Mouse (Mus musculus) forebrain, embryonic 15.5 days (tissue): ENCODE measurements around the gene Asb12. TPM values are rescaled to one million over a fixed set of nuclear protein-coding genes. Genes with fewer than 3 reads are reported as not detected.
"Not testable (repeated sequence)": the region's sequence is repeated elsewhere in the genome, so short reads cannot be mapped to it uniquely, and the experiment has no call there.

Experiments
- ATAC-seq: fragments of 200-750 bp; cut with Nextera tagmentation; replicated peaks from 2 replicates; pipeline ENCODE4 v1.8.0; 2017; ENCODE audit warnings: mild to moderate bottlenecking, moderate TSS enrichment, moderate library complexity
- H3K27ac ChIP-seq: fragments of 300-500 bp; sonication (generic); replicated peaks from 2 replicates; pipeline ENCODE4 v1.5.1; 2015; ENCODE audit warnings: mild to moderate bottlenecking, inconsistent platforms
- H3K27me3 ChIP-seq: fragments of 300-500 bp; sonication (generic); 2 replicates; pipeline ENCODE4 v1.6.1; 2015; ENCODE audit warnings: inconsistent platforms
- H3K36me3 ChIP-seq: fragments of 300-500 bp; sonication (generic); 2 replicates; pipeline ENCODE4 v1.6.1; 2015; ENCODE audit warnings: mild to moderate bottlenecking, inconsistent platforms
- H3K4me1 ChIP-seq: fragments of 300-500 bp; sonication (generic); 2 replicates; pipeline ENCODE4 v1.6.1; 2015; ENCODE audit warnings: inconsistent platforms
- H3K4me2 ChIP-seq: fragments of 300-500 bp; sonication (generic); replicated peaks from 2 replicates; pipeline ENCODE4 v1.6.1; 2015; ENCODE audit warnings: mild to moderate bottlenecking, inconsistent platforms
- H3K4me3 ChIP-seq: fragments of 300-500 bp; sonication (generic); 2 replicates; pipeline ENCODE4 v1.5.1; 2015; ENCODE audit warnings: mild to moderate bottlenecking, inconsistent platforms
- H3K9ac ChIP-seq: fragments of 300-500 bp; sonication (generic); replicated peaks from 2 replicates; pipeline ENCODE4 v1.6.1; 2015; ENCODE audit warnings: mild to moderate bottlenecking, inconsistent platforms
- H3K9me3 ChIP-seq: fragments of 300-500 bp; sonication (generic); 2 replicates; pipeline ENCODE4 v1.6.1; 2016; ENCODE audit warnings: inconsistent platforms
- WGBS: fragments of 180-500 bp; shearing (Covaris S2); methylation state at CpG from one replicate; pipeline ENCODE4 v1.1.7; 2015; ENCODE audit warnings: mixed read lengths; 5-methylcytosine and 5-hydroxymethylcytosine counted together
- polyA plus RNA-seq: library from polyadenylated mRNA; unstranded; fragments of >200 nt; fragmentation: Nextera tagmentation; extraction: Ambion mirVana; gene quantifications from 2 replicates; pipeline ENCODE4 v1.2.1, GENCODE M21; 2015

Asb12 gene
- polyA plus RNA-seq, result 0.19 and 0.31 TPM in 2 replicates

DNA sequence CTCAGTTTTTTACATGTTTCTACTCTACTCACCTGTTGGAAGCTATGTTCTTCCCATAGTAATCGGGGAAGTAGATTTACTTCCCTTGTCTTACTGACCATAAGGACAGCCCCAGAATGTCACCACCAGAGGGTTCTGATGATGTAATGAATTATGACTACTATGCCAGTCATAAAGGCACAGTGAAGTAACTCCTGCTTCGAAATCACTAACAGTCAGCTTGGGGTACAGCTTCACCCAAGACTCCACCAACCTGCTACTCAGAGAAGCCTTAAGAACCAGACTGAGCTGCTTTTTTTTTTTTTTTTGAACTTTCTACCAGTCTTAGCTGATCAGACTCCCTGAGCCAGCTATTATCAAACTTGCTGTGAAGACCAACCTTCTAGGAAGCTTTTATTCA is at the start of gene Asb12, which contains the start of gene Pfn5:
Gene Asb12 (minus strand): TSS at position 101 of the 400 bp plus-strand sequence.
Gene Pfn5 (plus strand): TSS at position 218 of the 400 bp plus-strand sequence.
- WGBS, result 80% methylated on average over 2 of the region's 2 CpGs
- Histone ChIP-seq H3K9ac (no peak within 1 kb of the TSS), H3K27ac (no peak within 1 kb of the TSS), H3K4me3 (no peak within 1 kb of the TSS), H3K36me3 (no peaks in the 10 kb centered on the region), H3K4me2 (no peak within 1 kb of the TSS), H3K4me1 (no peaks in the 10 kb centered on the region), H3K9me3 (no peaks in the 10 kb centered on the region), H3K27me3 (no peaks in the 10 kb centered on the region)
- no peak for ATAC-seq

DNA sequence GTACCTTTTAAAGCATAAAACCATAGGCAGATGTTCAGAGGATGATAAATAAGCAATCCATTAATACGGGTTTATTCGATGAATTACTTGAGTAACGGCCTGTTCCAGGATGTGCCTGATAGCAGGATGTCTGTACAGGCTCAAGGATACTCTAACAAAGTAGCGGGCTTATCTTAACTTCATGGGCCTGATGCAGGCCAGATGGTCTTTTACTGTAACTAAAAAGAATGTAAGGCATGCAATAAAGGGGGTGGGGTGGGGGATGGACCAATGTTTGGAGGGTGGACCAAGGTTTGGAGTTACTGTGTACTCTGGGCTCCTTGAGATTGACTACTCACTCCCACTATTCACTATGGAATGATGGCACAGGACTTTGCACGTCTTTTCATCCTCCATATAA is 42.8 kb upstream of the Asb12 start:
- Histone ChIP-seq H3K36me3 (no peaks in the 10 kb centered on the region), H3K4me1 (no peaks in the 10 kb centered on the region), H3K4me3 (no peak overlapping the region), H3K9ac (no peak overlapping the region), H3K4me2 (no peak overlapping the region), H3K9me3 (no peaks in the 10 kb centered on the region), H3K27ac (no peak overlapping the region), H3K27me3 (no peaks in the 10 kb centered on the region)
- no peak for ATAC-seq
- WGBS, result 94% methylated on average over 5 of the region's 5 CpGs

DNA sequence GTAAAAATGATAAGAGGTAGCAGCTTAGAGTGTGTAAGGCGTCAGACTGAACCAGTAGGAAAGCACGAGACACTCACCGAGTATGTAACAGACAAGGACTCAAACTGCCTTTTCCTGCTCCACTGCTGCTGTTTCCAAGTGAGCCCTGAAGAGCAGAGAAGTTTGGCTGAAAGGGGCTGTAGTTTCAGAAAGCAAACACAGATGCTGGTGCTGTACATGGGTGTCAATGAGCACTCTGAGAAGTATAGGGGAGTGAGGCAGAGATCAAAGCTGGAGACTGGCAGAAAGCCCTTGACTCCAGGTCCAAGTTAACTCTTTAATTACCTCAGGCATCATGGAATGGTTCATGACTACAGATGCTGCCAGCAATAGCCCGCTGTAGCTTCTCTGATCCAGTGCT is 3.5 kb downstream of the Asb12 start:
- Histone ChIP-seq H3K27me3 (no peaks in the 10 kb centered on the region), H3K9ac (no peak overlapping the region), H3K4me2 (no peak overlapping the region), H3K36me3 (no peaks in the 10 kb centered on the region), H3K4me3 (no peak overlapping the region), H3K27ac (no peak overlapping the region), H3K9me3 (no peaks in the 10 kb centered on the region), H3K4me1 (no peaks in the 10 kb centered on the region)
- ATAC-seq, result no peak
- 81% methylated on average over 4 of the region's 4 CpGs for WGBS

DNA sequence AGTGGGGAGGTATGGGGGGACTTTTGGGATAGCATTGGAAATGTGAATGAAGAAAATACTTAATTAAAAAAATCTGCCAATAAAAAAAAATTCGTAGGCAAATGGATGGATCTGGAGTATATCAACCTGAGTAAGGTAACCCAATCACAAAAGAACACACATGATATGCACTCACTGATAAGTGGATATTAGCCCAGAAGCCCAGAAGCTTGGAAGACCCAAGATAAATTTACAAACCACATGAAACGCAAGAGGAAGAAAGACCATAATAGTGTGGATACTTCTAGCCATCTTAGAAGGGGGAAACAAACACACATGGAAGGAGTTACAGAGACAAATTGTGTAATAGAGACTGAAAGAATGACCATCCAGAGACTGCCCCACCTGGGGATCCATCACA is 22.3 kb downstream of the Asb12 start:
- not testable (repeated sequence) for H3K4me1 ChIP-seq, H3K27ac ChIP-seq, H3K27me3 ChIP-seq, H3K36me3 ChIP-seq, H3K9ac ChIP-seq, H3K4me3 ChIP-seq, H3K9me3 ChIP-seq, ATAC-seq, H3K4me2 ChIP-seq
- WGBS, result 96% methylated on average over 2 of the region's 2 CpGs

DNA sequence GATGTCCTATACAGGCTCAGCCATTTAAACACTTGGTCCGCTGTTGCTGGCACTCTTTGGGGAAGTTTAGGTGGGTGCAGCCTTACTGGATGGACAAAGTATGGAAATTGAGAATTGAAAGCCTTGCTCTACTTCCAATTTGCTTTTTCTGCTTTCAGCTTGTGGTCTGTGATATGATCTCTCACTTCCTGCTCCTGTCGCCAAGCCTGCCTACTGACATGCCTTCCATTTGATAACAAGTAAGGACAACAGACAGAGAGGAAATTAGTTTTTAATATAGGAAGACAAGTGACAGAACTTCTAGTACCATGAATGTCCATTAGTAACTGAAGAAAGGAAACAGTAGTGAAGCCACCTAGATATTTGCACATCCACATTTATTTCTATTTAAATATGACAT is 32.6 kb downstream of the Asb12 start:
- H3K9ac ChIP-seq, result no peak overlapping the region
- 90% methylated on average over 2 of the region's 2 CpGs for WGBS
- no peaks in the 10 kb centered on the region for H3K9me3 ChIP-seq
- no peak for ATAC-seq
- H3K4me2 ChIP-seq, result no peak overlapping the region
- no peak overlapping the region for H3K27ac ChIP-seq
- H3K36me3 ChIP-seq, result no peaks in the 10 kb centered on the region
- no peak overlapping the region for H3K4me3 ChIP-seq
- no peaks in the 10 kb centered on the region for H3K4me1 ChIP-seq
- H3K27me3 ChIP-seq, result no peaks in the 10 kb centered on the region

DNA sequence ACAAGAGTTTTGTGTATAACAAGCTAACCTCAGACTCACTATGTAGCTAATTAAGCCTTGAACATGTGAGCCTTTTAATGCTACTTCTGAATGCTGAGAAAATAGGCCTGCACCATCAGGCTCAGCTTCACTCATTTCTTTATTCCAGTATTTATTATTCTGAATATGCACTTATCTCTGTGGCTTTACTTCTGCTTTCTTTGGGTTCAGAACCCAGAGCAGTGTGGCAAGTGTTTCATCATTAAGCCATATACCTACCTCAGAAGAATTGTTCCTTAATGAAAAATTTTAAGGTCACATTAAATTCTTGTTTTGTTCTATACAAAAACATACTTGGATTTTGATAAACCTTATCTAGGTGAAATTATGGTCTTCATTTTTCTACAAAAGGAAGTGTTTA is 33.9 kb downstream of the Asb12 start:
- Histone ChIP-seq H3K9ac (no peak overlapping the region), H3K4me2 (no peak overlapping the region), H3K9me3 (no peaks in the 10 kb centered on the region), H3K27ac (no peak overlapping the region), H3K36me3 (no peaks in the 10 kb centered on the region), H3K4me3 (no peak overlapping the region), H3K27me3 (no peaks in the 10 kb centered on the region), H3K4me1 (no peaks in the 10 kb centered on the region)
- ATAC-seq, result no peak

DNA sequence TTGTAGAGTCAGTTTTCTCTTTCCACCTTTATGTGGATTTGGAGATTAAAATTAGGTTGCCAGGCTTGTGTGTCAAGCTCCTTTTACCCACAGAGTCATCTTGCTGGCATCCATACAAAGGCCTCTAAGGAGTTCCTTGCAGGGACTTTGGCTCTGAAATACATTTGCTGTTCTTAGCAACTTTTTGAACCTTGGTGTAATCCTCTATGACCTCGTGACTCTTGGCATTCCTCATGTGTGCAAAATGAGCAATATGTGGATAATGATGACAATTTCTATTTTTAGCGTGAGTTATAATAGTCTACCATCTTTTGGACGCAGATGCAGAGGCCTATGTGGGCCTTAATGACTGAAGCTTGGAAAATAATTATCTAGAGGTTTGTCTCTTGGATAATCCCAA is 100.6 kb downstream of the Asb12 start:
- ATAC-seq, result no peak
- no peak overlapping the region for H3K27ac ChIP-seq
- WGBS, result 67% methylated on average over 3 of the region's 3 CpGs

DNA sequence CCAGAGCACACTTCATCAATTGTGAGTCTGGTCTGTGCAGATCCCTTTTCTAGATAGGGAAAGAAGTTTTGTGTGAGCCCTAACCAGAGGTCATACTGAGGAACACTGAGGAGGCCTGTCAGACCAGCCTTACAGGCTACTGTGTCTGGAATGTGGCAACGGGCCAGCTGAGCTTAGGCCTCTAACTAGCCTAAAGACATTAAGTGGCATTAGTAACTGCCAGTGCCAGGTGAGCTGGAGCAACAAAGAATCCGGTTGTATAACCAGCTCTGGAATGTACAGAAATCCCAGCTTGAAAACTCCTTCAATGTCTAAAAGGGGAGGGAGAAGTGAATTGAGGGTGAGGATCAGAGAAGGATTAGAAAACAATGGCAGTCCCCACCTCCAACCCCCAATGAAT is 111.9 kb downstream of the Asb12 start:
- no peak overlapping the region for H3K27ac ChIP-seq
- H3K9me3 ChIP-seq, result no peaks in the 10 kb centered on the region
- WGBS, result 55% methylated on average over 2 of the region's 2 CpGs
- H3K36me3 ChIP-seq, result no peaks in the 10 kb centered on the region
- no peaks in the 10 kb centered on the region for H3K27me3 ChIP-seq
- no peak overlapping the region for H3K4me2 ChIP-seq
- H3K4me1 ChIP-seq, result peaks cover 16% of the 10 kb centered on the region
- ATAC-seq, result no peak
- no peak overlapping the region for H3K9ac ChIP-seq
- H3K4me3 ChIP-seq, result no peak overlapping the region

More for the DNA sequence above, 100.6 kb downstream of the Asb12 start:
- Histone ChIP-seq H3K4me3 (no peak overlapping the region), H3K9me3 (no peaks in the 10 kb centered on the region), H3K27me3 (no peaks in the 10 kb centered on the region), H3K4me1 (no peaks in the 10 kb centered on the region), H3K36me3 (no peaks in the 10 kb centered on the region), H3K4me2 (no peak overlapping the region), H3K9ac (no peak overlapping the region)

DNA sequence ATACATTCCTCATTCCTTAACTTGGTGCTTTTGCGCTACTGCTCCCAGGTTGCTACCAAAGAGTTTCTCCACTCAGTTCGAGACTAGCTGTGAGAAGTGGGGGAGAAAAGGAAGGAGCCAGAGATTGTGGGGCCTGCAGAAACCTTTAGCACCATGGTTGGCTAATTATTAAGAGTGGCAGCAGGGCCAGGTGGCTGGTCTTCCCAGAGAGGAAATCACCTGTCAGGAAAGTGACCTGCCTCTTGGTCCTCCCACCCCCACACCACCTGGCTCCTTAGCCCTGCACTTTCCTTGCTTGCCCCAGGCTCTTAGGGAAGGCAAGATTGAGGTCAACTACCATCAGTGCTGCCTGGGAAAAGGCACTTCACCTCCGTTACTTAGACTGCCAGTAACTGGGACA is 112.6 kb downstream of the Asb12 start:
- peak overlapping the region; percentile 55 for H3K4me2 ChIP-seq
- H3K9ac ChIP-seq, result 0 out of 2 replicates have a peak overlapping the region, but pooled peaks have one; percentile 63
- no peaks in the 10 kb centered on the region for H3K36me3 ChIP-seq
- peak overlapping the region; percentile 63 for H3K4me3 ChIP-seq
- 32% methylated on average over 3 of the region's 3 CpGs for whole genome bisulfite sequencing
- H3K27ac ChIP-seq, result peak overlapping the region; percentile 81; the same call in 1 of the 2 replicates
- ATAC-seq, result no peak
- H3K27me3 ChIP-seq, result no peaks in the 10 kb centered on the region
- H3K4me1 ChIP-seq, result peaks cover 16% of the 10 kb centered on the region
- no peaks in the 10 kb centered on the region for H3K9me3 ChIP-seq

DNA sequence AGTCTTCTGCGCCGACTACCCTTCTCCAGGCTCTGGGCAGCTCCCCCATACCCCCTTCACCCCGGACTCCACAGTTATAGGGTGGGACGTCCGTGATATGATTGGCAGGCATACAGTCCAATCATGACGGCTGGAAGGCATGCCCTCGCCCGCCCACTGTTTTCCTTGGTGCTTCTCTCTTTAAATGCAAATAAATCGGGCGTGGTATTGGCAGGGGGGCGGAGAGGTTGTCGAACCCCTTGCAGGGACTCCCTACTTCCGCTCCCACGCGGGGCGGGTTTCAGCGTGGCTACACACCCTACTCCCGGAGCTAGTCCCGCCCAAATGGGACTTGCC is 113.0 kb downstream of the Asb12 start, which contains the start of gene Amer1:
Gene Amer1 (minus strand): TSS at position 97 of the 336 bp plus-strand sequence.
- Histone ChIP-seq H3K36me3 (no peaks in the 10 kb centered on the region), H3K9ac (peak within 1 kb of the TSS; percentile 63), H3K27ac (peak within 1 kb of the TSS; percentile 81), H3K4me1 (peaks cover 16% of the 10 kb centered on the region), H3K4me3 (peak within 1 kb of the TSS; percentile 63), H3K9me3 (no peaks in the 10 kb centered on the region), H3K4me2 (peak within 1 kb of the TSS; percentile 55), H3K27me3 (no peaks in the 10 kb centered on the region)
- 22% methylated on average over 19 of the region's 19 CpGs for WGBS
- peak; percentile 98 for ATAC-seq

DNA sequence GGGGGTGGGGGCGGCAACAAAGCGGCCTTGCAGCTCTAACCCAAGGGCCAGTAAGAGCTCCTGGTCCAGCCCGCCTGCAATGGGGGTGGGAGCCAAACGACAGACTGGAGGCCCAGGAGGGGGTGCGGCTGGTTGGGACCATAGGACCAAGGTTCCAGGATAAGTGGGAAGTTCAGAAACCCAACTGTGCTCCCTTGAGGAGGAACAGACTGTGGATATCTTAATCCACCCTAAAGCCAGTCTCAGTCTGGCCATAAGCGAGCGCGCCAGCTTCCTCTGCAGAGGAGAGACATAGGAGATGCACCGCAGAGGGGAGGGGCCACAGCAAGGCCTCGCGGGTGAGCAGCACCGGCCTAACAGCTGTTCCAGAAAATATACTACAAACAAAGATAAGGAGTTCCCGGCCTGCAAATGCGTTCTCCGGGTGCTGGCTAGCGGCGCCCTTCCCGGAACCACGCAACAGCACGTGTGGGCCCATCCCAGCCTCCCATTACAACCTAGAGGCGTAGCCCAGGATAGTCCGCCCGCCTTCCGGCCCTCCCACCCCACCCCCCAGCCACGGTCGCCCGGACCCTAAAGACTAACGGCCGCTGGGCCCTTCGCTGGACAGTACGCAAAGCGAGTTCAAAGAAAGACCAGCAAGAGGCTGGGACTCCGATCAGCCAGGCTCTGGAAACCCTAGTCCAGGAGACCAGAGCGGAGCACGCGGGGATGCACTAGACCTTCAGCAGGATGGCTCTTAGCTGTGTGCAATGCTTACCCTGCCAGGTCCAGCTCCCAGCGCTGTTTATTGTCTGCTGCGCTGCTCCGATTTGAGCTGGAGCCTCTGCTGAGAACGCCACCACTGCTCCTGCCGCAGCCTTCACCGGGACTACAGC is 113.7 kb downstream of the Asb12 start:
- Histone ChIP-seq H3K36me3 (no peaks in the 10 kb centered on the region), H3K4me3 (peak overlapping the region; percentile 63), H3K4me2 (peak overlapping the region; percentile 55), H3K4me1 (peaks cover 16% of the 10 kb centered on the region), H3K27me3 (no peaks in the 10 kb centered on the region), H3K9ac (peak overlapping the region; percentile 63), H3K9me3 (no peaks in the 10 kb centered on the region), H3K27ac (peak overlapping the region; percentile 81)
- WGBS, result 25% methylated on average over 42 of the region's 42 CpGs
- peak; percentile 89 for ATAC-seq

DNA sequence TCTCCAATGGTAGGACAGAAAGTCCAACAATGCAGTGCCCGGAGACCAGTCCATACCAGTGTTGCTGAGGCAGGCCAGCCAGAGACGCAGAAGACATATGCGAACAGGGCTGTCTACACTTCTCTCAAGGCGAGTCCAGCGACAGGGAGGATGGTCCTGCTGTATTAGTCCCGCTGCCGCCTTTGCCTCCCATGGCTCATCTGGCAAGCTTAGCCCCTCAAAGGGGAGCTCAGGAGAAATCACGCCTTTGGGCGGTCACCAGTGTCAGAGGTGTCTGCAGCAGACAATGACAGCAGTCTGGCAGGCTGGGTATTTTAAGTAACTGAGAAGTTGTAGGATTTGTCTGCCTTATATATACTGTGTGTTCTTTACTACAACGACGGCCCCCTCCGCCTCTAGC is 114.4 kb downstream of the Asb12 start:
- ATAC-seq, result peak; percentile 2

More for the DNA sequence above, 114.4 kb downstream of the Asb12 start:
- Histone ChIP-seq H3K4me2 (peak overlapping the region; percentile 55), H3K27ac (peak overlapping the region; percentile 81), H3K4me3 (peak overlapping the region; percentile 63), H3K4me1 (peaks cover 16% of the 10 kb centered on the region), H3K27me3 (no peaks in the 10 kb centered on the region), H3K36me3 (no peaks in the 10 kb centered on the region), H3K9ac (peak overlapping the region; percentile 63), H3K9me3 (no peaks in the 10 kb centered on the region)
- WGBS, result 32% methylated on average over 12 of the region's 12 CpGs
